Mouse (Mus musculus): Measurements from ENCODE around the gene Tmem132b. TPM values are rescaled to one million over a fixed set of nuclear protein-coding genes. Genes with fewer than 3 reads are reported as not detected.
A peak's percentile ranks its signal among the peaks of the same experiment; 100 is the strongest.

Gene Tmem132b
- polyA plus RNA-seq, 1 experiment from 2014 or later: 2.1 TPM

DNA sequence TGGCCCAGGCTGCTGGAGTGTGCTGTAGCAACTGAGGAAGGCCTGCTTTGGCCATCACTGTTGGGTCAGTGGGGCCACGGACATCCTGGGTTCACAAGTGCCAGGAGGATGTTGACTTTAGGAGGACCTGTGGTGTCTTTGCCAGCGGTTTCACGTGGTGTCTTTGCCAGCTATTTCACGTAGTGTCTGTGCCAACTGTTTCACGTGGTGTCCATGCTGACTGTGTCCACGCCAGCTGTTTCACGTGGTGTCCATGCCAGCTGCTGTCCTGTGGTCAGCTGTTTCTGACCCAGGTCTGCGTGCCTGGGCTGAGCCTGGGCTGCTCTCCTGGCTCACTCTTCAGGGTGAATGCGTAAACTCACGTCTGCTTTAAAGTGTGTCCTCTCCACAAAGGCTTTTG, 35.9 kb upstream of the Tmem132b start:
- H3K27ac ChIP-seq: no peak overlapping the region
- H3K4me3 ChIP-seq: no peak overlapping the region
- H3K4me1 ChIP-seq: 0 out of 2 replicates have a peak, but pooled peaks cover 8% of the 10 kb centered on the region
- 92% methylated on average over 10 of the region's 10 CpGs for WGBS
- no peaks in the 10 kb centered on the region for H3K9me3 ChIP-seq (replicated peaks)
- H3K4me2 ChIP-seq: no peak overlapping the region
- H3K27me3 ChIP-seq: no peaks in the 10 kb centered on the region
- ATAC-seq: no peak
- H3K36me3 ChIP-seq (ENCODE audit: poor library complexity, severe bottlenecking): peaks cover 54% of the 10 kb centered on the region
- H3K9ac ChIP-seq: no peak overlapping the region

DNA sequence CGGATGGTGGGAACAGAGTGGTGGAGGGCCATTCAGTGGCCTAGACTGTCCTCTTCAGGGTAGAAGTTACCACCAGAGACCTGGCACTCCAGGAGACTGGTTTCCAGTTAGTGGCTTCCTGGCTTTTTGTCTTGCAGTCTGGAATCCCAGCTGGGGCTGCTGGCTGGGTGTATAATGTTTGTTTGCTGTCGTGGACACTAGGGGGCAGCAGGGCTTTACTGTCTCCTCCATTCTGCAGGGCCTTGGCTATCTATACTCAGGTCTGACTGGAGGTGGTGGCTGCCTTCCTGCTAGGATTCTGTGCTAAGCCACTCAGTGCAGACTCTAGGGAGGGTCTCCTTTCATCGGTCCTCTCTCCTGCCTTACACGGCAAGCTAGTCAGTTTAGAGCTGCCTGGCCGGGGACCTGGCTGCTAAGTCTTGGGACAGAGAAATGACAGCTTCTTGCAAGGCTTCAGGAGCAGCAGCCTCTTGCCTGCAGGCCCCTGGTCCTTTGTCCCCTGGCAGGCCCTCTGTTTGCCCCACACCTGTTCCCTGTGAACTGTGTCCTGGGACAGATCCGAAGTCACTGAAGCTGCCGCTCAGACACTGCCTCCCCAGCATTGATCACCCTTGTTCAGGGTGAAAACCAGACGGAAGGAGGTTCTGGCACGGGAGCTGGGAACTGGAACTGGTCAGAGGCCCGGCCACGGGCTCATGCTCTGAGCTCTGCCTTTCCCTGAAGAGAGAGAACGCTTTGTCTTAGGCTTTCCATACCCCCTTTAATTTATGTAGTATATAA, 33.6 kb upstream of the Tmem132b start:
- Histone ChIP-seq H3K4me3 (no peak overlapping the region), H3K27ac (no peak overlapping the region), H3K36me3 (ENCODE audit: poor library complexity, severe bottlenecking) (peaks cover 36% of the 10 kb centered on the region), H3K4me1 (peaks cover 19% of the 10 kb centered on the region), H3K9ac (no peak overlapping the region), H3K4me2 (no peak overlapping the region), H3K9me3 (replicated peaks) (no peaks in the 10 kb centered on the region), H3K27me3 (no peaks in the 10 kb centered on the region)
- ATAC-seq: peak; percentile 77
- 65% methylated on average over 12 of the region's 12 CpGs for WGBS

DNA sequence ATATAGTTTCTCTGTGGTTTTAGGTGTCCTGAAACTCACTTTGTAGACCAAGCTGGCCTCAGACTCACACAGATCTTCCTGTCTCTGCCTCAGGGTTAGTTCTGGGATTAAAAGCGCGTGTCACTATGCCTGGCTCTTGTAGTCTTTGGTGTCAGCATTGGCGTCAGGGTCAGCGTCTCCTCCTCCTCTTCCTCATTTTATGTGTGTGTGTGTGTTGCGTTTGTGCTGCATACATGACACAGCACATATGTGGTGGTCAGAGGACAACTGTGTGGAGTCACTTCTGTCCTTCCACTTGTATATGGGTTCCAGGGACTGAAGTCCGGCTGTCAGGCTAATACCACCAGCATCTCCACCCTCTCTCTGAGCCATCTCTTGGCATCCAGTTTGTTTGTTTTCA, 30.1 kb upstream of the Tmem132b start:
- WGBS: 90% methylated on average over 6 of the region's 6 CpGs
- Histone ChIP-seq H3K36me3 (ENCODE audit: poor library complexity, severe bottlenecking) (peaks cover 41% of the 10 kb centered on the region), H3K4me3 (no peak overlapping the region), H3K9me3 (replicated peaks) (no peaks in the 10 kb centered on the region), H3K27ac (no peak overlapping the region), H3K9ac (no peak overlapping the region), H3K27me3 (no peaks in the 10 kb centered on the region), H3K4me2 (no peak overlapping the region), H3K4me1 (peaks cover 19% of the 10 kb centered on the region)
- no peak for ATAC-seq

GRCm38 (mm10) chr5:125502186-125502585, 29.4 kb upstream of the Tmem132b start:
- H3K27ac ChIP-seq: no peak overlapping the region; the same call in 1 of the 2 replicates
- no peaks in the 10 kb centered on the region for H3K9me3 ChIP-seq (replicated peaks)
- 18% methylated on average over 3 of the region's 3 CpGs for WGBS
- ATAC-seq: no peak; the same call in 1 of the 2 replicates
- H3K36me3 ChIP-seq (ENCODE audit: poor library complexity, severe bottlenecking): peaks cover 45% of the 10 kb centered on the region
- no peak overlapping the region for H3K9ac ChIP-seq
- no peak overlapping the region for H3K4me3 ChIP-seq
- peaks cover 19% of the 10 kb centered on the region for H3K4me1 ChIP-seq
- no peaks in the 10 kb centered on the region for H3K27me3 ChIP-seq
- H3K4me2 ChIP-seq: no peak overlapping the region

- Histone ChIP-seq H3K4me2 (no peak overlapping the region), H3K27me3 (no peaks in the 10 kb centered on the region), H3K27ac (no peak overlapping the region), H3K9ac (no peak overlapping the region), H3K9me3 (replicated peaks) (no peaks in the 10 kb centered on the region), H3K4me3 (no peak overlapping the region), H3K4me1 (peaks cover 11% of the 10 kb centered on the region), H3K36me3 (ENCODE audit: poor library complexity, severe bottlenecking) (peaks cover 55% of the 10 kb centered on the region)
- no peak for ATAC-seq
- WGBS: 91% methylated on average over 6 of the region's 6 CpGs
Measured at GRCm38 (mm10) chr5:125503628-125504027, 27.9 kb upstream of the Tmem132b start.

DNA sequence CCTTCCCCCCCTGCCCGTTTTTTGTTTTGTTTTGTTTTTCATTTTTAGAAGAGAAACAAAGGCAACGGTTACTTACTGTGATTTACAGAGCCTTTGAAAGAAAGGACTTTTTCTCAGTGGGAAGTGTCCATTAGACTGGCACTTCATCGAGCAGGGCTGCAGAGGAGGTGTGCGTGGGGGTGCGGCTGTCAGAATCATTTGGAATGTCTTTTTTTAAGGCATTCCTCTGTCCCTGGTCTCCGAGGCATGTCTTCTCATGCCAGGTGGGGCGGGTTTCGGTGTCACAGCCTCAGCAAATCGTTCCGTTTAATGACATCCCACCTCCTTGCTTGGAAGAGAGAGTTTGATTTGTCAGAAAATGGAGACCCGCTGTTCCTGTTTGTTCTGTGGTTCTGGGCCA, 26.9 kb upstream of the Tmem132b start:
- no peaks in the 10 kb centered on the region for H3K9me3 ChIP-seq (replicated peaks)
- 72% methylated on average over 11 of the region's 11 CpGs for WGBS
- ATAC-seq: no peak

DNA sequence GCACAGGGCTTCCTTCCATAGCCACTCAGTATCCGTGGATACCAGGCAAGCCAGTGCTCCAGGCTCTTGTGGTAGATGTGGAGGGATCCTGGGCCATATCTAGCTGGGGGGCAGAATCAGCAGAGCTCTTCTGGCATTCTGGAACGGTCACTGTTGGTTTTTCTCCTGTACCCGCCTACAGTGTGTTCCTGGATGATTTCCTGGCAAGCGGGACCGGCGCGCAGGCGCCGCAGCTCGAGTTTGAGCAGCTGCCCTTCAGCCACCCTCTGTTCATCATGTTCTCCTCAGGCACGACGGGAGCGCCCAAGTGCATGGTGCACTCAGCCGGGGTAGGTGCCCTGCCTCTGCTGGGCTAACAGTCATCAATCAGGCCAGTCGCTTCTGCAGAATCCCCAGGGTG, 25.6 kb upstream of the Tmem132b start:
- H3K27ac ChIP-seq: no peak overlapping the region
- no peak overlapping the region for H3K4me3 ChIP-seq
- ATAC-seq: no peak
- H3K36me3 ChIP-seq (ENCODE audit: poor library complexity, severe bottlenecking): peaks cover 64% of the 10 kb centered on the region
- H3K9me3 ChIP-seq (replicated peaks): no peaks in the 10 kb centered on the region
- no peaks in the 10 kb centered on the region for H3K27me3 ChIP-seq
- no peak overlapping the region for H3K9ac ChIP-seq
- no peak overlapping the region for H3K4me2 ChIP-seq
- peaks cover 11% of the 10 kb centered on the region for H3K4me1 ChIP-seq
- WGBS: 89% methylated on average over 15 of the region's 15 CpGs

More for the DNA sequence above, 26.9 kb upstream of the Tmem132b start:
- Histone ChIP-seq H3K4me2 (no peak overlapping the region), H3K9ac (no peak overlapping the region), H3K27me3 (no peaks in the 10 kb centered on the region), H3K4me1 (peaks cover 11% of the 10 kb centered on the region), H3K36me3 (ENCODE audit: poor library complexity, severe bottlenecking) (peaks cover 63% of the 10 kb centered on the region), H3K4me3 (no peak overlapping the region), H3K27ac (peak overlapping the region; percentile 1; the same call in 1 of the 2 replicates)

DNA sequence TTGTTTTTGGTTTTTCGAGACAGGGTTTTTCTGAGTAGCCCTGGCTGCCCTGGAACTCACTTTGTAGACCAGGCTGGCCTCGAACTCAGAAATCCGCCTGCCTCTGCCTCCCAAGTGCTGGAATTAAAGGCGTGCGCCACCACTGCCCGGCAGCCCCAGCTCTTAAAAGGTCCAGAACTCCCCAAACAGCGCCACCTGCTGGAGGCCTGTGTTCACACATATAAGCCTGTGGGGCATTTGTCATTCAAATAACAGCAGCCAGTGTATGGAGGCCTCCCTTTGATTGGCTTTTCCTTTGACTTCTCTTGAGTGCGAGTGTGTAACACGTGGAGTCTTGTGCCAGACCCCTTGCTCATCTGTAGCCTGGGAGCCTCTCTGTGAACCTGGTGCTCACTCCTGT, 24.0 kb upstream of the Tmem132b start:
- H3K9ac ChIP-seq: no peak overlapping the region
- H3K9me3 ChIP-seq (replicated peaks): no peaks in the 10 kb centered on the region
- 91% methylated on average over 9 of the region's 9 CpGs for WGBS
- no peak overlapping the region for H3K4me2 ChIP-seq
- peaks cover 75% of the 10 kb centered on the region for H3K36me3 ChIP-seq (ENCODE audit: poor library complexity, severe bottlenecking)
- no peak overlapping the region for H3K4me3 ChIP-seq
- peaks cover 4% of the 10 kb centered on the region for H3K4me1 ChIP-seq
- no peaks in the 10 kb centered on the region for H3K27me3 ChIP-seq
- ATAC-seq: no peak
- no peak overlapping the region for H3K27ac ChIP-seq

DNA sequence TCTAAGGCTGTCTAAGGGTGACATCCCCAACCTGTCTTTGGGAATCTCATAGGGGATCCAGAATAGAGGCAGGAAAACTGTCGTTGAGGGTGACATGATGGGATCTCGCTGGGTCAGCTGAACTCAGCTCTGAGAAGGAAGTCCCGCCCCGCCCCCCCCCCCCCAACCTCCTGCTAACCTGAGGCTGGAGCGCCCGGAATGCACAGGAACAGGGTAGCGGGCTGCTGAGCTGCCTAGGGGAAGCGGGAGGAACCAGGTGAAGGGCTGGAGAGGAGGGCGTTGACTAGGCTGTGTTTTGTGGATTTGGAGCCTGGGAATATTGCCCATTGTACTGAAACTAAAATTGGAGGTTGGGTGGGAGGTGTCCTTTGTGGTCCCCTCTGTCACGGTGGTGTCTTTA, 23.6 kb upstream of the Tmem132b start:
- Histone ChIP-seq H3K4me3 (no peak overlapping the region), H3K36me3 (ENCODE audit: poor library complexity, severe bottlenecking) (peaks cover 78% of the 10 kb centered on the region)
- 89% methylated on average over 10 of the region's 10 CpGs for WGBS

GRCm38 (mm10) chr5:125509541-125509940, 22.0 kb upstream of the Tmem132b start:
- no peak overlapping the region for H3K4me3 ChIP-seq
- H3K27ac ChIP-seq: no peak overlapping the region
- H3K9me3 ChIP-seq (replicated peaks): no peaks in the 10 kb centered on the region
- peaks cover 79% of the 10 kb centered on the region for H3K36me3 ChIP-seq (ENCODE audit: poor library complexity, severe bottlenecking)
- no peaks in the 10 kb centered on the region for H3K27me3 ChIP-seq
- no peak for ATAC-seq
- 52% methylated on average over 5 of the region's 5 CpGs for WGBS
- no peak overlapping the region for H3K4me2 ChIP-seq
- no peaks in the 10 kb centered on the region for H3K4me1 ChIP-seq
- no peak overlapping the region for H3K9ac ChIP-seq

More for the DNA sequence above, 23.6 kb upstream of the Tmem132b start:
- H3K9me3 ChIP-seq (replicated peaks): no peaks in the 10 kb centered on the region
- ATAC-seq: no peak
- H3K27ac ChIP-seq: no peak overlapping the region
- H3K27me3 ChIP-seq: no peaks in the 10 kb centered on the region
- no peak overlapping the region for H3K9ac ChIP-seq
- no peaks in the 10 kb centered on the region; the same call in 1 of the 2 replicates for H3K4me1 ChIP-seq
- no peak overlapping the region for H3K4me2 ChIP-seq

DNA sequence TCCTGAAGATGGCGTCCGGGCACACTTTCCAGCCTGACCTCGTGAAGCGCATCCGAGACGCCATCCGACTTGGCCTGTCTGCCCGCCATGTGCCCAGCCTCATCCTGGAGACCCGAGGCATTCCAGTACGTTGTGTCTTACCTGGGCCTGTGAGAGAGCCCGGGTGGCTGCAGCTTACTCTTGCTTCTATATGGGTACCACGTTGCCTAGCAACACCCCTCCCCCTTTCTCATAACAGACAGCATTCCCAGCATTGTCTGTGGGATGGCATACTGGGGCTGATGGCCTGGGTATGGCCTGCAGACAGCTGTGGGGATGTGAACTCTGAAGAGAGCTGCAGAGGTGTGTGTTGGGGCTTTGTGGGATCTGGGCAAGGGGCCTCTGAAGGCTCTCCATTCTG, 16.6 kb upstream of the Tmem132b start:
- H3K36me3 ChIP-seq (ENCODE audit: poor library complexity, severe bottlenecking): peaks cover 72% of the 10 kb centered on the region
- H3K27ac ChIP-seq: no peak overlapping the region
- no peaks in the 10 kb centered on the region for H3K9me3 ChIP-seq (replicated peaks)
- H3K4me1 ChIP-seq: 0 out of 2 replicates have a peak, but pooled peaks cover 3% of the 10 kb centered on the region
- 85% methylated on average over 12 of the region's 12 CpGs for WGBS
- H3K9ac ChIP-seq: no peak overlapping the region
- no peak overlapping the region for H3K4me3 ChIP-seq
- no peak for ATAC-seq
- H3K4me2 ChIP-seq: no peak overlapping the region
- H3K27me3 ChIP-seq: no peaks in the 10 kb centered on the region

DNA sequence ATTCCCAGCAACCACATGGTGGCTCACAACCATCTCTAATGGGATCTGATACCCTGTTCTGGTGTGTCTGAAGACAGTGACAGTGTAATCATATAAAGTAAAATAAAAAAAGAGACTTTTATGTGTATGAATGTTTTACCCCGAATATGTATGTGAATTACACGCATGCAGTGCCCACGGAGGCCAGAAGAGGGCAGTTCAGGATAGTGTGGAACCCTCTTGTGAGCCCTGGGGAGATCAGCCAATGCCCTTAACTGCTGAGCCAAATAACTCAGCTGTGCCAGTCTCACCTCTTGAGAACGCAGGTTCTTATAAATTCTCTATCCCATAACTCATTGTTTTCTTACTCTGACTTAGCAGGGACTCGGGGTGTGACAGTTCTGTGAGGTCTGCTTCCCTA, 12.9 kb upstream of the Tmem132b start:
- H3K36me3 ChIP-seq (ENCODE audit: poor library complexity, severe bottlenecking): peaks cover 46% of the 10 kb centered on the region
- H3K9ac ChIP-seq: no peak overlapping the region
- no peak overlapping the region for H3K4me3 ChIP-seq
- WGBS: 66% methylated on average over 5 of the region's 5 CpGs
- H3K9me3 ChIP-seq (replicated peaks): no peaks in the 10 kb centered on the region
- 0 out of 2 replicates have a peak, but pooled peaks cover 3% of the 10 kb centered on the region for H3K4me1 ChIP-seq
- no peak for ATAC-seq
- H3K4me2 ChIP-seq: no peak overlapping the region
- H3K27me3 ChIP-seq: no peaks in the 10 kb centered on the region
- H3K27ac ChIP-seq: no peak overlapping the region
